Mouse (Mus musculus): ENCODE results near the gene Ahctf1. TPM values are rescaled to one million over a fixed set of nuclear protein-coding genes. Genes with fewer than 3 reads are reported as not detected.
"Not testable (repeated sequence)": the region's sequence is repeated elsewhere in the genome, so short reads cannot be mapped to it uniquely, and the experiment has no call there.

The Ahctf1 gene
- polyA plus RNA-seq, 1 experiment from 2014 or later: 30.8 TPM

DNA sequence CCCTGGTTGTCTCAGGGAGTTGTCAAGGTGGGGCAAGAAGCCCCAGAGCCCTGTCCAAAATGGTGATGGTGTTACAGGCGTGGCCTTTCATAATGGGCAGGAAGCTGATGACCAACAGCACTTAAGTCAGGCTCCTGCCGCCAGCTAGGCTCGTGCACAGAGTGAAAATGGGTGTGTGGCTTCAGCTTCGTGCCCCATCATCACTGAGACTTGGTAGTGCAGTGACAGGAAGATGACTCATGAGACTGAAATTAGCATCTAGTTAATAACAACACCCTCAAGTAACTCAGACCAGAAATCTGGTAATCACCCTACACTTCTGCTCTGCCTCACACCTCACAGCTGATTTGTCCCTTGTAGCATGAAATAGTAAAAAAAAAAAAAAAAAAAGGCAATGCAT is 25.4 kb upstream of the Ahctf1 start:
- no peaks in the 10 kb centered on the region for H3K27me3 ChIP-seq (replicated peaks; ENCODE audit: low read depth, poor library complexity, severe bottlenecking)
- 85% methylated on average over 4 of the region's 4 CpGs for WGBS
- no peak for DNase-seq (ENCODE audit: low spot score)
- no peak overlapping the region for H3K27ac ChIP-seq (replicated peaks)
- H3K4me3 ChIP-seq: no peak overlapping the region
- H3K36me3 ChIP-seq (replicated peaks): no peaks in the 10 kb centered on the region
- no peaks in the 10 kb centered on the region for H3K9me3 ChIP-seq
- H3K4me1 ChIP-seq: peaks cover 7% of the 10 kb centered on the region; the same call in 1 of the 2 replicates

DNA sequence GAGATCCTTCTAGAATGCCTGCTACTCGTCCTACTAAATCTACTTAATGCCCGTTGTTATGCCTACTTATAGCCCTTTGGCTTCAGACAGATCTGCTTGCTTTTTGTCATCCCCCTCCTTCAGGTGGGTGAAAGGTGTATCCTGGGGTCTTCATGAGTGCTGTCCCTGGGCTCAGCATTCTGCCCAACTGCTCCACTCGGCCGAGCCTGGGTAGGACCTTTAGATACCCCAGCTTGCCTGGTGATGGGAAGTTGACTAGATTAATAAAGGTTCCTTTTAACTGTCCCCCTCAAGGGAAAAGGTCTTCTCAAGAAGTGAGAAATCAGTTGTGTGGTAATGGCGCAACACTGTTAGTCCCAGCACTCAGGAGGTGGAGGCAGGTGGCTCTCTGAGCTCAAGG is 24.6 kb upstream of the Ahctf1 start:
- no peaks in the 10 kb centered on the region for H3K27me3 ChIP-seq (replicated peaks; ENCODE audit: low read depth, poor library complexity, severe bottlenecking)
- H3K4me1 ChIP-seq: peaks cover 7% of the 10 kb centered on the region; the same call in 1 of the 2 replicates
- no peak for DNase-seq (ENCODE audit: low spot score)
- H3K9me3 ChIP-seq: no peaks in the 10 kb centered on the region
- H3K36me3 ChIP-seq (replicated peaks): no peaks in the 10 kb centered on the region
- WGBS: 90% methylated on average over 5 of the region's 5 CpGs
- H3K4me3 ChIP-seq: no peak overlapping the region
- no peak overlapping the region for H3K27ac ChIP-seq (replicated peaks)

DNA sequence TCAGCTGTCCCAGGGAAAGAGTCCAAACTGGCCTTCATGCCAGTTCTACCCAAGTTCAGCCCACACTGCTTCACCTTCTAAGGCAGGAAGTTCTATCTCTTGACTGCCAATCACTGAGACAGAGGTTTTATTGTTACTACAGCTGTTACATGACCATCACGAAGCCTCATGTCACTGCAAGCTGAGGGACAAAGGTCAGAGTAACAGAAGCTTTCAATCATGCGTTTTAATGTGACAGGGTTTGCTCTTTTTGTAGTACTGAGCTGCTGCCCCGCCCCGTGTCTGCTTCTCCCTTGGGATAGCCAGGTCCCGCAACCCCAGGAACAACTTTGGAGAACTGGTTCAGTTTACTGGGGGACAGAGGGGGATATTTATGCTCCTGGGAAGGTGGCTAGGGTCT is 21.1 kb upstream of the Ahctf1 start:
- 48% methylated on average over 5 of the region's 5 CpGs for WGBS
- DNase-seq (ENCODE audit: low spot score): no peak
- Histone ChIP-seq H3K27me3 (replicated peaks; ENCODE audit: low read depth, poor library complexity, severe bottlenecking) (no peaks in the 10 kb centered on the region), H3K9me3 (no peaks in the 10 kb centered on the region), H3K4me3 (no peak overlapping the region), H3K27ac (replicated peaks) (no peak overlapping the region), H3K4me1 (peaks cover 7% of the 10 kb centered on the region; the same call in 1 of the 2 replicates), H3K36me3 (replicated peaks) (no peaks in the 10 kb centered on the region)

GRCm38 (mm10) chr1:179818490-179819278 is 15.2 kb upstream of the Ahctf1 start:
- not testable (repeated sequence) for H3K9me3 ChIP-seq; H3K27me3 ChIP-seq (replicated peaks; ENCODE audit: low read depth, poor library complexity, severe bottlenecking); H3K27ac ChIP-seq (replicated peaks); H3K4me3 ChIP-seq; H3K4me1 ChIP-seq; DNase-seq (ENCODE audit: low spot score); H3K36me3 ChIP-seq (replicated peaks)
- 92% methylated on average over 11 of the region's 11 CpGs for WGBS

- Histone ChIP-seq H3K36me3 (replicated peaks) (no peaks in the 10 kb centered on the region), H3K27me3 (replicated peaks; ENCODE audit: low read depth, poor library complexity, severe bottlenecking) (no peaks in the 10 kb centered on the region), H3K4me1 (no peaks in the 10 kb centered on the region), H3K4me3 (no peak overlapping the region), H3K27ac (replicated peaks) (no peak overlapping the region), H3K9me3 (0 out of 2 replicates have a peak, but pooled peaks cover 3% of the 10 kb centered on the region)
- WGBS: 88% methylated on average over 2 of the region's 2 CpGs
- DNase-seq (ENCODE audit: low spot score): no peak
Observed at GRCm38 (mm10) chr1:179814616-179815015, 11.1 kb upstream of the Ahctf1 start.

DNA sequence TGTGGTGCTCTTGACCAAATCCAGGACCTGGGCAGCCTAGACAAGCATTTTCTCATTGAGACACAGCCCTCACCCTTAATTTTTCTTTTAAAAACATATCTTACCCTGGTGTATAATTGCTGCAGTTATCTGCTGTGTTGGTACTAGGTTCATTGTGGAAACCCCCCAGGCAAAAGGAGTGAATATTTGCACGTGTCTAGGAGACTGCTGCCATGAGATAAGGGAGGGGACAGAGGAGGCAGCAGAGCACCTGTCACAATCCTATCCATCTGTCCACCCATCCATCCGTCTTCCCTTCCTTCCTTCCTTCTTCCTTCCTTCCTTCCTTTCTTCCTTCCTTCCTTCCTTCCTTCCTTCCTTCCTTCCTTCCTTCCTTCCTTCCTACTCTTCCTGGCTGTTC is 9.9 kb upstream of the Ahctf1 start:
- Histone ChIP-seq H3K36me3 (replicated peaks) (no peaks in the 10 kb centered on the region), H3K4me3 (no peak overlapping the region), H3K27me3 (replicated peaks; ENCODE audit: low read depth, poor library complexity, severe bottlenecking) (no peaks in the 10 kb centered on the region), H3K9me3 (0 out of 2 replicates have a peak, but pooled peaks cover 3% of the 10 kb centered on the region), H3K27ac (replicated peaks) (no peak overlapping the region), H3K4me1 (no peaks in the 10 kb centered on the region)
- WGBS: 57% methylated on average over 2 of the region's 2 CpGs
- DNase-seq (ENCODE audit: low spot score): no peak

DNA sequence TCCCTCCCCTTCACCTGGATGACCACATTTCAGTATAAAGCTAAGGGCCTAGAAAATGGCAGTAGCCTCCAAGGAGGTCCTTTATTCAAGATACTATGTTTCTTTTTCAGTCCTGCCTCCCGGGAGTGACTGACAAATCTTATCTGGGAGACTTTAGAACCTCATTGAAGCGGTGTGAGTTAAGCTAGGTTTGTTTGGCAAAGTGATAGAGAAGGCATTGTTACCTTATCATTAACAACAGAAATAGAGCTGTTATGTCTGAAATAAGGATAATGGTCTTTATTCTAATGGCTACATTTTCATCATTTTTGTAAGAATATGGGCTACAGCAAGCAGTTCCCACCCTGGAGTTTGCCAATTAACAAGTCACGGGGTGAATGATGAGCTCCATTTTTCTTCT is 4.8 kb upstream of the Ahctf1 start:
- Histone ChIP-seq H3K4me3 (no peak overlapping the region), H3K9me3 (no peaks in the 10 kb centered on the region), H3K36me3 (replicated peaks) (no peaks in the 10 kb centered on the region), H3K27me3 (replicated peaks; ENCODE audit: low read depth, poor library complexity, severe bottlenecking) (no peaks in the 10 kb centered on the region), H3K4me1 (no peaks in the 10 kb centered on the region), H3K27ac (replicated peaks) (no peak overlapping the region)
- 82% methylated on average over 3 of the region's 3 CpGs for WGBS
- DNase-seq (ENCODE audit: low spot score): no peak

DNA sequence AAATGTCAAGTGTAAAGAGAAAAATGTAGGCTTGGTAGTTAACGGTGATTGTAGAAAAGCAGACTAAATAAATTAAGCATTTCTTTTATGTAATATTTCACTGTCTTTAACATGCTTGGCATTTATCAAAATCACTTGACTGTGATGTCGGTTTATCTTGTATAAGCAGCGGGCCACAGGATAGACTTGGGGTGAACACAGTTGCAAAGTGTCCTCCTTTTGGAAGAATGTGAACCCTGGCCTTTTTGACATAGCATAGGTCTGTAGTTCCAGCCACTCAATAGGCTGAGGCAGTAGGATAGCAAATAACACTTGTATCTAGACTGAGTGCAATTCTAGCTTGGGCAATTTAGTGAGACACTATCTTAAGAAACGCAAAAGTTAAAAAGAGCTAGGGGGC is 4.0 kb upstream of the Ahctf1 start:
- Histone ChIP-seq H3K9me3 (no peaks in the 10 kb centered on the region), H3K27ac (replicated peaks) (no peak overlapping the region), H3K36me3 (replicated peaks) (no peaks in the 10 kb centered on the region), H3K27me3 (replicated peaks; ENCODE audit: low read depth, poor library complexity, severe bottlenecking) (no peaks in the 10 kb centered on the region), H3K4me3 (no peak overlapping the region), H3K4me1 (0 out of 2 replicates have a peak, but pooled peaks cover under 1% of the 10 kb centered on the region)
- no peak for DNase-seq (ENCODE audit: low spot score)
- 88% methylated on average over 4 of the region's 4 CpGs for WGBS

DNA sequence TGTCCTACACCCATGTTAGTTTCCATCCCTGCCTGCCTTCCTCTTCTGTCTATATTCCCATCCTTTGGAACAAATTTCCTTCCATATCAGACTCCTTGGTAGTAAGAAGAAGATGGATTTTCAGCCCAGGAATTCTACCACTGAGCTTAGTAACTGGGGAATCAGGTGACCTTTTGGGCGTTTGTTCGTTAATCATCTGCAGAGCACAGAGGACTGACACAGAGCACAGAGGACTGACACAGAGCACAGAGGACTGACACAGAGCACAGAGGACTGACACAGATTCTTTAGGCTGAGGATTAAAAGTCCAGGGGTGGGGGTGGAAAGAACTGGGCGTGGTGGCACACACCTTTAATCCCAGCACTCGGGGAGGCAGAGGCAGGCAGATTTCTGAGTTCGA is 2.3 kb upstream of the Ahctf1 start:
- Histone ChIP-seq H3K4me3 (no peak overlapping the region), H3K9me3 (no peaks in the 10 kb centered on the region), H3K27ac (replicated peaks) (no peak overlapping the region), H3K36me3 (replicated peaks) (0 out of 2 replicates have a peak, but pooled peaks cover 4% of the 10 kb centered on the region), H3K27me3 (replicated peaks; ENCODE audit: low read depth, poor library complexity, severe bottlenecking) (no peaks in the 10 kb centered on the region), H3K4me1 (peaks cover 17% of the 10 kb centered on the region)
- no peak for DNase-seq (ENCODE audit: low spot score)
- WGBS: 83% methylated on average over 5 of the region's 5 CpGs

- Histone ChIP-seq H3K27ac (replicated peaks) (peak overlapping the region; percentile 95), H3K4me1 (peaks cover 17% of the 10 kb centered on the region), H3K27me3 (replicated peaks; ENCODE audit: low read depth, poor library complexity, severe bottlenecking) (no peaks in the 10 kb centered on the region), H3K9me3 (no peaks in the 10 kb centered on the region), H3K36me3 (replicated peaks) (peaks cover 14% of the 10 kb centered on the region), H3K4me3 (peak overlapping the region; percentile 97)
- DNase-seq (ENCODE audit: low spot score): no peak
- 38% methylated on average over 11 of the region's 11 CpGs for WGBS
Observed at GRCm38 (mm10) chr1:179804140-179804881, 831 bp upstream of the Ahctf1 start.

GRCm38 (mm10) chr1:179802610-179803512 is 619 bp downstream of the Ahctf1 start, which contains the start of gene Gm10518:
Gm10518 (plus strand) TSS chr1:179803376.
- peak; percentile 72 for DNase-seq (ENCODE audit: low spot score)
- Histone ChIP-seq H3K4me3 (peak within 1 kb of the TSS; percentile 97), H3K36me3 (replicated peaks) (peaks cover 29% of the 10 kb centered on the region), H3K9me3 (no peaks in the 10 kb centered on the region), H3K27me3 (replicated peaks; ENCODE audit: low read depth, poor library complexity, severe bottlenecking) (no peaks in the 10 kb centered on the region), H3K4me1 (peaks cover 17% of the 10 kb centered on the region), H3K27ac (replicated peaks) (peak within 1 kb of the TSS; percentile 95)
- WGBS: under 1% methylated on average over 94 of the region's 94 CpGs

DNA sequence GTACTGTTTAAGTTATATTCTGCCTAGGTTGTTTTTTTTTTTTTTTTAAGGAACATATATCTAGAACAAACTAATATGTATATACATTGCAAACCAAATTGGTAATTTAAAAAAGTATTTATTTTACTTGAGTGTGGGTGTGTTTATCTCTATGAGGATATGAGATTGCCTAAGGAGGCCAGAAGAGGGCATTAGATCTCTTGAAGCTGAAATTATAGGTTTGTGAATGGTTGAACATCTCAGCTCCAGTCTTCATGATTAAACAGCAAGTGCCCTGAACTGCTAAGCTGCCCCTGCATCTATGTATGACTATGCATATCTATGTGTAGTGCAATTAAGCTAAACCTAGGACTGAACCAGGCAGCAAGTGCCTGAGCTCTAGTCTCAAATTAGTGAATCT is 4.7 kb downstream of the Ahctf1 start:
- DNase-seq (ENCODE audit: low spot score): no peak
- Histone ChIP-seq H3K36me3 (replicated peaks) (peaks cover 70% of the 10 kb centered on the region), H3K4me1 (peaks cover 17% of the 10 kb centered on the region), H3K9me3 (no peaks in the 10 kb centered on the region), H3K4me3 (no peak overlapping the region), H3K27me3 (replicated peaks; ENCODE audit: low read depth, poor library complexity, severe bottlenecking) (no peaks in the 10 kb centered on the region), H3K27ac (replicated peaks) (no peak overlapping the region)

All from embryonic facial prominence, embryonic 10.5 days (tissue).